Mouse (Mus musculus) kidney, postnatal 0 days (tissue): ENCODE measurements at regions not wholly inside any gene's neighbourhood (a gene's known extent, or its start where the extent isn't known, plus 50 kb on each side); places are given as distances from the start of the nearest gene placed in this dataset.
A peak's percentile ranks its signal among the peaks of the same experiment; 100 is the strongest.

Experiments used
- ATAC-seq: fragments of 200-750 bp; cut with Nextera tagmentation; replicated peaks from 2 replicates; pipeline ENCODE4 v1.8.0; 2017; ENCODE audit warnings: low read depth, moderate number of reproducible peaks, moderate TSS enrichment, moderate library complexity; ENCODE audit not compliant: low FRiP score
- DNase-seq: peaks from one replicate; pipeline ENCODE4 v3.0.0-alpha.2; 2016; ENCODE audit warnings: low spot score
- H3K27ac ChIP-seq: fragments of 300-500 bp; sonication (generic); 2 replicates; pipeline ENCODE4 v1.5.1; 2014; ENCODE audit warnings: mild to moderate bottlenecking
- H3K27me3 ChIP-seq: fragments of 300-500 bp; sonication (generic); 2 replicates; pipeline ENCODE4 v1.6.1; 2014; ENCODE audit warnings: low read length, mixed read lengths; ENCODE audit not compliant: insufficient read depth
- H3K36me3 ChIP-seq: fragments of 300-500 bp; sonication (generic); 2 replicates; pipeline ENCODE4 v1.6.1; 2014; ENCODE audit warnings: low read length, mixed read lengths; ENCODE audit not compliant: insufficient read depth
- H3K4me1 ChIP-seq: fragments of 300-500 bp; sonication (generic); replicated peaks from 2 replicates; pipeline ENCODE4 v1.6.1; 2014; ENCODE audit warnings: antibody characterized with exemption, low read length, mixed read lengths; ENCODE audit not compliant: insufficient read depth
- H3K4me2 ChIP-seq: fragments of 300-500 bp; sonication (generic); 2 replicates; pipeline ENCODE4 v1.6.1; 2014; ENCODE audit warnings: mild to moderate bottlenecking, low read length, moderate library complexity, mixed read lengths
- H3K4me3 ChIP-seq: fragments of 300-500 bp; sonication (generic); replicated peaks from 2 replicates; pipeline ENCODE4 v1.5.1; 2014; ENCODE audit warnings: low read depth, low read length
- H3K9ac ChIP-seq: fragments of 300-500 bp; sonication (generic); 2 replicates; pipeline ENCODE4 v1.6.1; 2014; ENCODE audit warnings: low read depth, low read length
- H3K9me3 ChIP-seq: fragments of 300-500 bp; sonication (generic); replicated peaks from 2 replicates; pipeline ENCODE4 v1.6.1; 2016; ENCODE audit warnings: low read length, inconsistent platforms, mixed read lengths
- CTCF ChIP-seq: IDR thresholded peaks from 2 replicates; pipeline ENCODE4 v1.5.1; 2016; ENCODE audit warnings: antibody characterized with exemption, low read depth, mild to moderate bottlenecking, moderate library complexity
- WGBS: fragments of 180-500 bp; shearing (Covaris S2); extraction: QIAGEN DNeasy Blood & Tissue Kit; methylation state at CpG from one replicate; pipeline ENCODE4 v1.1.7; 2014; 5-methylcytosine and 5-hydroxymethylcytosine counted together

- DNase-seq (peak; percentile 25), ATAC-seq (no peak)
- Histone ChIP-seq H3K4me1 (no peaks in the 10 kb centered on the region), H3K4me3 (no peak overlapping the region), H3K9ac (no peak overlapping the region), H3K9me3 (no peaks in the 10 kb centered on the region), H3K27me3 (no peaks in the 10 kb centered on the region), H3K4me2 (no peak overlapping the region), H3K36me3 (no peaks in the 10 kb centered on the region), H3K27ac (no peak overlapping the region)
- TF ChIP-seq CTCF = no peak
- 40% methylated on average over 9 of the region's 9 CpGs for WGBS
These were observed 200.4 kb upstream of the Nhs start for GRCm38 (mm10) chrX:162359767-162360545.

GRCm38 (mm10) chrX:162348341-162348740, 188.8 kb upstream of the Nhs start:
- Histone ChIP-seq H3K4me1 (no peaks in the 10 kb centered on the region), H3K36me3 (no peaks in the 10 kb centered on the region), H3K27me3 (no peaks in the 10 kb centered on the region), H3K9ac (no peak overlapping the region), H3K27ac (no peak overlapping the region), H3K4me3 (no peak overlapping the region), H3K4me2 (no peak overlapping the region), H3K9me3 (no peaks in the 10 kb centered on the region)
- no peak for ATAC-seq
- TF ChIP-seq CTCF = no peak
- WGBS = 38% methylated on average over 4 of the region's 4 CpGs
- no peak for DNase-seq

- DNase-seq (no peak), ATAC-seq (no peak)
- H3K9me3 ChIP-seq = no peaks in the 10 kb centered on the region
- no peak overlapping the region for H3K4me2 ChIP-seq
- H3K4me3 ChIP-seq = no peak overlapping the region
- TF ChIP-seq CTCF = no peak
- H3K36me3 ChIP-seq = no peaks in the 10 kb centered on the region
- no peak overlapping the region for H3K27ac ChIP-seq
- H3K9ac ChIP-seq = no peak overlapping the region
- 38% methylated on average over 2 of the region's 2 CpGs for WGBS
- H3K4me1 ChIP-seq = no peaks in the 10 kb centered on the region
- no peaks in the 10 kb centered on the region for H3K27me3 ChIP-seq
These were observed 188.4 kb upstream of the Nhs start for GRCm38 (mm10) chrX:162347886-162348285.

- Histone ChIP-seq H3K4me2 (no peak overlapping the region), H3K27me3 (no peaks in the 10 kb centered on the region), H3K36me3 (no peaks in the 10 kb centered on the region), H3K4me3 (no peak overlapping the region), H3K27ac (no peak overlapping the region), H3K9me3 (no peaks in the 10 kb centered on the region), H3K9ac (no peak overlapping the region), H3K4me1 (no peaks in the 10 kb centered on the region)
- peak; percentile 10 for DNase-seq
- 64% methylated on average over 3 of the region's 3 CpGs for WGBS
- ATAC-seq = no peak
- no peak for TF ChIP-seq CTCF
These were observed 186.1 kb upstream of the Nhs start for GRCm38 (mm10) chrX:162345497-162346143.

- no peaks in the 10 kb centered on the region for H3K36me3 ChIP-seq
- H3K27ac ChIP-seq = no peak overlapping the region
- H3K4me3 ChIP-seq = no peak overlapping the region
- H3K4me1 ChIP-seq = no peaks in the 10 kb centered on the region
- 90% methylated on average over 5 of the region's 5 CpGs for WGBS
- no peak overlapping the region for H3K4me2 ChIP-seq
- no peak for ATAC-seq
- no peak for DNase-seq
- H3K27me3 ChIP-seq = no peaks in the 10 kb centered on the region
- H3K9me3 ChIP-seq = no peaks in the 10 kb centered on the region
- H3K9ac ChIP-seq = no peak overlapping the region
- no peak for TF ChIP-seq CTCF
These were observed 172.6 kb upstream of the Nhs start for GRCm38 (mm10) chrX:162332121-162332520.

GRCm38 (mm10) chrX:162307646-162308045, 148.1 kb upstream of the Nhs start:
- DNase-seq (no peak), ATAC-seq (no peak)
- Histone ChIP-seq H3K4me2 (no peak overlapping the region), H3K4me3 (no peak overlapping the region), H3K9me3 (no peaks in the 10 kb centered on the region), H3K27ac (no peak overlapping the region), H3K36me3 (no peaks in the 10 kb centered on the region), H3K4me1 (no peaks in the 10 kb centered on the region), H3K9ac (no peak overlapping the region), H3K27me3 (no peaks in the 10 kb centered on the region)
- WGBS = 77% methylated on average over 2 of the region's 2 CpGs
- TF ChIP-seq CTCF = no peak
